In the genomic region with DNA sequence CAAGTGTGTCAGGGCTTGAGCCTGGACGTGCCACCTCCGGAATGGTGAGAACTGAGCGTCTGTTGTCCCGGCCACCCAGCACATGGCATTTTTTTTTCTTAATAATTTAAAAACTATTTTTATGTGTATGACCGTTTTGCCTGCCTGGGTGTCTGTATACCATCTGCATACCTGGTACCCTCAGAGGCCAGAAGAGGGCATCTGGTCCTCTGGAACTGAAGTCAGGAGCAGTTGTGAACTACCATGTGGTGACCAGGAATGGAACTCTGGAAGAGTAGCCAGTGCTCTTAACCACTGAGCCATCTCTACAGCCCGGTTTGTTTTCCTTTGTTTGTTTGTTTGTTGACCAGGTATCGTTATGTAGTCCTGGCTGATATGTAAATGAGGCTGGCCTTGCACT, we compare ENCODE assay signal across 1 mouse cellular context.
A peak's percentile ranks its signal among the peaks of the same experiment; 100 is the strongest.
TF ChIP-seq lines count a peak whose summit lies in the region.

No protein-coding gene starts in this region.

TF ChIP-seq in MEL, 35 proteins besides CTCF, POLR2A, EP300 and RAD21:
- no peak for TF ChIP-seq CHD1 (IDR thresholded peaks at IDR 0.05; ENCODE audit: low read depth, low read length)
- peak; percentile 20; the same call in 1 of the 2 replicates for TF ChIP-seq SMC3 (IDR thresholded peaks at IDR 0.05; ENCODE audit: low read depth, low read length)
